Mouse (Mus musculus): Measurements from ENCODE around the gene Ankar.
A peak's percentile ranks its signal among the peaks of the same experiment; 100 is the strongest.

DNA sequence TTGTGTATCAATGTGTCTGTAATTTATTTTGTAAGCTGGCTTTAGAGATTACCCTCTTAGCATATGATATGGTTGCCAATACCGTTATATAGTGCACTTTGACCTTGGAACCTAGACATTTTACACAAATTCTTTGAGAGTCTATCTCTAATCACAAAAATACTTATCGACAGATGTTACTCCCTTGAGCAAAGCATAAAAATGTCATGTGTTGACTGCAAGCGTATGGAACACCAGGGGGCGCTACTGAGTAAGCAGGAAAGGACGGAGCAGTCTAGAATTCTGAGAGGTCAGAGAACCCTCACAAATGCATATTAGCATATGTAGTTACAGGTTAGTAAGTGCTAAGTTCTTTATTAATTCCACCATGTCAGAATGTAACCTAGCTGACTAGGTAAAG, 16.5 kb upstream of the Ankar start:
- TF ChIP-seq POLR2A (IDR thresholded peaks at IDR 0.05; ENCODE audit: borderline replicate concordance, extremely low read depth, low read depth, low read length): no peak
- TF ChIP-seq CTCF (IDR thresholded peaks at IDR 0.05; ENCODE audit: insufficient read depth, low read length): peak; percentile 59
